Mouse (Mus musculus): ENCODE measurements around the gene Mbnl2. TPM values are rescaled to one million over a fixed set of nuclear protein-coding genes. Genes with fewer than 3 reads are reported as not detected.
A peak's percentile ranks its signal among the peaks of the same experiment; 100 is the strongest.
"Not testable (repeated sequence)": the region's sequence is repeated elsewhere in the genome, so short reads cannot be mapped to it uniquely, and the experiment has no call there.

The Mbnl2 gene
- polyA plus RNA-seq, 1 experiment from 2014 or later, result 21.8 TPM

- no peaks in the 10 kb centered on the region for H3K27me3 ChIP-seq (ENCODE audit: control insufficient read depth, insufficient read depth, low read depth, low read length)
- H3K36me3 ChIP-seq (ENCODE audit: control insufficient read depth, insufficient read depth, low read length), result no peaks in the 10 kb centered on the region
- WGBS, result 65% methylated on average over 11 of the region's 11 CpGs
- no peaks in the 10 kb centered on the region for H3K9me3 ChIP-seq (replicated peaks; ENCODE audit: control insufficient read depth, low read length, poor library complexity, severe bottlenecking)
- no peak for ATAC-seq
- H3K4me2 ChIP-seq (ENCODE audit: low read length), result no peak overlapping the region
- no peak overlapping the region for H3K4me3 ChIP-seq (ENCODE audit: low read depth, low read length)
- peaks cover 19% of the 10 kb centered on the region for H3K4me1 ChIP-seq (ENCODE audit: control insufficient read depth, insufficient read depth, low read length)
- no peak overlapping the region for H3K9ac ChIP-seq (ENCODE audit: low read depth, low read length)
- H3K27ac ChIP-seq (ENCODE audit: low read length), result no peak overlapping the region
These were observed 77.7 kb downstream of the Mbnl2 start for GRCm38 (mm10) chr14:120353211-120353610.

- H3K4me3 ChIP-seq (ENCODE audit: low read depth, low read length), result no peak overlapping the region
- no peaks in the 10 kb centered on the region for H3K9me3 ChIP-seq (replicated peaks; ENCODE audit: control insufficient read depth, low read length, poor library complexity, severe bottlenecking)
- H3K9ac ChIP-seq (ENCODE audit: low read depth, low read length), result no peak overlapping the region
- no peak for ATAC-seq
- H3K36me3 ChIP-seq (ENCODE audit: control insufficient read depth, insufficient read depth, low read length), result no peaks in the 10 kb centered on the region
- H3K27me3 ChIP-seq (ENCODE audit: control insufficient read depth, insufficient read depth, low read depth, low read length), result no peaks in the 10 kb centered on the region
- no peak overlapping the region for H3K27ac ChIP-seq (ENCODE audit: low read length)
- H3K4me2 ChIP-seq (ENCODE audit: low read length), result no peak overlapping the region
- WGBS, result 53% methylated on average over 6 of the region's 6 CpGs
- H3K4me1 ChIP-seq (ENCODE audit: control insufficient read depth, insufficient read depth, low read length), result peaks cover 19% of the 10 kb centered on the region
These were observed 79.1 kb downstream of the Mbnl2 start for GRCm38 (mm10) chr14:120354595-120354994.

DNA sequence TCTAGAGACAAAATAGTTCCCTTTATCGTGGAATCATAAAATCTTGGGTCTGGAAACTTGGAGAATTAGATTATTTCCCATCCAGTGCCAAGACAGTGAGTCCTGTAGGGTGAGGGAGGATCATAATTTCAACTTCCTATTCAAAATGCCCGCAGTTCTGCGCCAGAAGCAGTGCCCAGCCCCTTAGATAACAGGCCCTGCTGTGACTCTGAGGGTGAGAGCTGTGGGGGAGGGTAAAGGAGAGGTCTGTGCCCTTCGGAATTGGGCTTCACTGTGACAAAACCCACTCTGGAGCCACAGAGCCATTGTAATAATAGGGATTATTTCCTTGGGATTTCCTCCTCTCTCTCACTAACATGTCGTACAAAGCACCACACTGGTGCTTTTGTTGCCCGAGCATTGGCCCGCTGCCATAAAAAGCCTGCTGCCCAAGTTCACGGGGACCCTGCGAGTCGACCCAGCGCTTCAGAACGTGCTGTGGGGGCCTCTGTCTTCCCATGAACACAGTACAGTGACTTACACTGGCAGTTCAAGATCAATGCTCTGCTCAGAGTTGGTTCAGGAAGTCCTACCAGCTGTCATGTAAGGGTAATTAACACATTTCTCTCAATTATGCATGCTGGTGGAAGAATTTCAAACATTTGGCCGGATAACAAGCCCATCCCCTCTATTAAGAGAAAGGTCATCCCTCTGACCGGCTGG lies 79.7 kb downstream of the Mbnl2 start:
- no peaks in the 10 kb centered on the region for H3K27me3 ChIP-seq (ENCODE audit: control insufficient read depth, insufficient read depth, low read depth, low read length)
- peak; percentile 85 for ATAC-seq
- H3K9ac ChIP-seq (ENCODE audit: low read depth, low read length), result peak overlapping the region; percentile 25; the same call in 1 of the 2 replicates
- H3K4me2 ChIP-seq (ENCODE audit: low read length), result peak overlapping the region; percentile 37
- H3K4me3 ChIP-seq (ENCODE audit: low read depth, low read length), result no peak overlapping the region
- WGBS, result 6% methylated on average over 14 of the region's 14 CpGs
- H3K36me3 ChIP-seq (ENCODE audit: control insufficient read depth, insufficient read depth, low read length), result no peaks in the 10 kb centered on the region
- H3K27ac ChIP-seq (ENCODE audit: low read length), result peak overlapping the region; percentile 52
- no peaks in the 10 kb centered on the region for H3K9me3 ChIP-seq (replicated peaks; ENCODE audit: control insufficient read depth, low read length, poor library complexity, severe bottlenecking)
- peaks cover 19% of the 10 kb centered on the region for H3K4me1 ChIP-seq (ENCODE audit: control insufficient read depth, insufficient read depth, low read length)

DNA sequence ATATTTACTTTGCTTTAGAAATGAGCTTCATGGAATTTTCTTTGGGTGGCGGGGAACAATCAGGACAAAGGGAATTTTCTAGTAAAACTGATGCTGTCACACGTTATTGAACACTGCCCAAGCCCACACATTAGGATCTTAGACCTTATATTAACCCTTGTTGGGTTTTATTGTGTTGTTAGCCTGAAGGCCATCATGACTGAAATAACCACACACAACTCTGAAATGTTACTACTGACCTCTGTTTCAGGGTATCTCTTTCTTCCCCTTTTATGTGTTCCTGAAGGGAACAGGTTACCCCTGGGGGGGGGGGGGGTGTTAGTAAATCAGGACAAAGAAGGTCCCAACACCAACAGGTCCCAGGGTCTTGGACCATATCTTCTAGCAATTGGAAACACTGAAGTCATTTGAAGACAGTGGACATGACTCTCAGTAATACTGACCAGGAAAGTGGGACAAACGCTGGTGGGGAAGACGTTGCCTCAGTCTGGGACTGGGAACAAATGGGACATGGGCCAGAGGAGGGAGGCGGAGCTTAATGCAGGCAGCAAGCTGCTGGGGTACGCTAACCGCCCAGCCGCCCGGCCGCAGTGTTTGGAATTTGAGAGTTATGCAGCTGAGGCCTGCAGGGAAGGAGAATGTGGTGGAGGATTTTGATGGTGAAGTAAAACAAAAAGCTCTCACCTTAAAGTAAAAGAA lies 80.4 kb downstream of the Mbnl2 start:
- 73% methylated on average over 10 of the region's 10 CpGs for WGBS
- no peak overlapping the region for H3K9ac ChIP-seq (ENCODE audit: low read depth, low read length)
- H3K27ac ChIP-seq (ENCODE audit: low read length), result peak overlapping the region; percentile 52; the same call in 1 of the 2 replicates
- H3K4me3 ChIP-seq (ENCODE audit: low read depth, low read length), result no peak overlapping the region
- H3K27me3 ChIP-seq (ENCODE audit: control insufficient read depth, insufficient read depth, low read depth, low read length), result no peaks in the 10 kb centered on the region
- no peaks in the 10 kb centered on the region for H3K36me3 ChIP-seq (ENCODE audit: control insufficient read depth, insufficient read depth, low read length)
- ATAC-seq, result 0 out of 2 replicates have a peak, but pooled peaks have one; percentile 17
- H3K9me3 ChIP-seq (replicated peaks; ENCODE audit: control insufficient read depth, low read length, poor library complexity, severe bottlenecking), result no peaks in the 10 kb centered on the region
- H3K4me1 ChIP-seq (ENCODE audit: control insufficient read depth, insufficient read depth, low read length), result peaks cover 19% of the 10 kb centered on the region
- no peak overlapping the region for H3K4me2 ChIP-seq (ENCODE audit: low read length)

DNA sequence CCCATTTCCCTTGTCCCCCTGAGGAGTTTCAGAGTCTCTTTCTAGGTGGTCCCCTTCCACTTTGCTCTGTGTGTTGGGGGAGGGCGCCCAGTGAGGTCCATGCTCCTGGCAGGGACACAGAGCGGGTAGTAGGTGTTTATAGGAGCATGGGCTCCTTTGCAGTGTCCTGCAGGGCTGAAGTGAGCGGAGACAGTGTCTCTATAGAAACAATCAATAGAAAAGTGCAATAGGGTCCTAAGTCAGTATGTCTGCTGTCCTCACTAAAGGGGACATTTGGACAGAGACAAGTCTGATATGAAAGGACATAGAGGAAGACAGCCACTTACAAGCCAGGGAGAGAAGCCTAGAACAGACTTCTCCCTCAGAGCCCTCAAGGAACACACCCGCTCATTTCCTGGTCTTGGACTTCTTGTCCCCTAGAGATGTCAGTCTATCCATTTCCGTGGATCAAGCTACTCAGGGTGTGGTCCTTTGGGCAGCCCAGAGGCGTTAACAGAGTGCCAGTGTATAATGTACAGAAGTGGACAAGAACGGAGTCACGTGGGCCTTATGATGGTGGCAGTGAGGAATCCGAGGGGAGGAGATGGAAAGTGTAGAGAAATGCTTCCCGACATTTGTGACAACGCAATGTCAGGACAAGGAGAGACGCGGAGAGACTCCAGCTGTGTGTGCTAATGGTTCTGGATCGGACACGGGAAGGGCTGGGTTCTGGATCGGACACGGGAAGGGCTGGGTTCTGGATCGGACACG lies 82.0 kb downstream of the Mbnl2 start:
- Histone ChIP-seq H3K9me3 (replicated peaks; ENCODE audit: control insufficient read depth, low read length, poor library complexity, severe bottlenecking) (no peaks in the 10 kb centered on the region), H3K4me3 (ENCODE audit: low read depth, low read length) (no peak overlapping the region), H3K9ac (ENCODE audit: low read depth, low read length) (no peak overlapping the region), H3K4me2 (ENCODE audit: low read length) (no peak overlapping the region), H3K4me1 (ENCODE audit: control insufficient read depth, insufficient read depth, low read length) (peaks cover 19% of the 10 kb centered on the region), H3K27ac (ENCODE audit: low read length) (no peak overlapping the region), H3K36me3 (ENCODE audit: control insufficient read depth, insufficient read depth, low read length) (no peaks in the 10 kb centered on the region), H3K27me3 (ENCODE audit: control insufficient read depth, insufficient read depth, low read depth, low read length) (no peaks in the 10 kb centered on the region)
- WGBS, result 97% methylated on average over 18 of the region's 19 CpGs
- no peak for ATAC-seq

- H3K9me3 ChIP-seq (replicated peaks; ENCODE audit: control insufficient read depth, low read length, poor library complexity, severe bottlenecking); H3K27ac ChIP-seq (ENCODE audit: low read length); H3K4me2 ChIP-seq (ENCODE audit: low read length); H3K9ac ChIP-seq (ENCODE audit: low read depth, low read length); ATAC-seq; H3K4me1 ChIP-seq (ENCODE audit: control insufficient read depth, insufficient read depth, low read length); H3K36me3 ChIP-seq (ENCODE audit: control insufficient read depth, insufficient read depth, low read length); H3K27me3 ChIP-seq (ENCODE audit: control insufficient read depth, insufficient read depth, low read depth, low read length); H3K4me3 ChIP-seq (ENCODE audit: low read depth, low read length): not testable (repeated sequence)
- 97% methylated on average over 8 of the region's 8 CpGs for WGBS
These were observed 84.1 kb downstream of the Mbnl2 start for GRCm38 (mm10) chr14:120359608-120360007.

DNA sequence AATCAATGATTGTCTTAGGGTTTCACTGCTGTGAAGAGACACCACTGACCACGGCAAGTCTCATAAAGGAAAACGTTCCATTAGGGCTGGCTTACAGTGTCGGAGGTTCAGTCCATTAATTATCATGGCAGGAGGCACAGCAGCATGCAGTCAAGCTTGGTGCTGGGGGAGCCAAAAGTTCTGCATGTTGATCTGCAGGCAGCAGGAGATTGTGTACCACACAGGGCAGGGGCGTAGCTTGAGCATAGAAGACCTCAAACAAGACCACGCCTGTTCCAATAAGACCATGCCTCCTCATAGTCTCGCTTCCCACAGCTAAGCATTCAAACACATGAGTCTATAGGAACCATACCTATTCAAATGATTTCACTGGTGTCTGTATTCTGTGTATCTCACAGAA lies 85.7 kb downstream of the Mbnl2 start:
- Histone ChIP-seq H3K27ac (ENCODE audit: low read length) (no peak overlapping the region), H3K4me1 (ENCODE audit: control insufficient read depth, insufficient read depth, low read length) (no peaks in the 10 kb centered on the region), H3K4me2 (ENCODE audit: low read length) (no peak overlapping the region), H3K9me3 (replicated peaks; ENCODE audit: control insufficient read depth, low read length, poor library complexity, severe bottlenecking) (no peaks in the 10 kb centered on the region), H3K4me3 (ENCODE audit: low read depth, low read length) (no peak overlapping the region), H3K27me3 (ENCODE audit: control insufficient read depth, insufficient read depth, low read depth, low read length) (no peaks in the 10 kb centered on the region), H3K9ac (ENCODE audit: low read depth, low read length) (no peak overlapping the region), H3K36me3 (ENCODE audit: control insufficient read depth, insufficient read depth, low read length) (no peaks in the 10 kb centered on the region)
- WGBS, result 90% methylated on average over 6 of the region's 6 CpGs
- no peak for ATAC-seq

GRCm38 (mm10) chr14:120362409-120362992 lies 87.0 kb downstream of the Mbnl2 start:
- Histone ChIP-seq H3K27me3 (ENCODE audit: control insufficient read depth, insufficient read depth, low read depth, low read length) (no peaks in the 10 kb centered on the region), H3K4me2 (ENCODE audit: low read length) (no peak overlapping the region), H3K9me3 (replicated peaks; ENCODE audit: control insufficient read depth, low read length, poor library complexity, severe bottlenecking) (no peaks in the 10 kb centered on the region), H3K27ac (ENCODE audit: low read length) (no peak overlapping the region), H3K9ac (ENCODE audit: low read depth, low read length) (no peak overlapping the region), H3K4me3 (ENCODE audit: low read depth, low read length) (no peak overlapping the region), H3K36me3 (ENCODE audit: control insufficient read depth, insufficient read depth, low read length) (no peaks in the 10 kb centered on the region), H3K4me1 (ENCODE audit: control insufficient read depth, insufficient read depth, low read length) (no peaks in the 10 kb centered on the region)
- WGBS, result 68% methylated on average over 8 of the region's 8 CpGs
- no peak for ATAC-seq
